Mouse (Mus musculus): Measurements from ENCODE around the gene Ip6k1. TPM values are rescaled to one million over a fixed set of nuclear protein-coding genes. Genes with fewer than 3 reads are reported as not detected.

The Ip6k1 gene
- total and polyA plus RNA-seq, 3 experiments: 31.8 to 59.1 (median 37.2) TPM

GRCm38 (mm10) chr9:107982681-107983346 is 19.5 kb upstream of the Ip6k1 start, which contains the start of gene Gm20661:
Gene Gm20661 (plus strand): TSS chr9:107983058.
- Histone ChIP-seq H3K9me3 (replicated peaks; ENCODE audit: insufficient read depth, low read length) (no peaks in the 10 kb centered on the region), H3K4me1 (ENCODE audit: control insufficient read depth in 1 of 2, insufficient read depth in 2 of 2, low read length in 2 of 2) (peaks cover 33 to 53% of the 10 kb centered on the region in 2 experiments), H3K9ac (ENCODE audit: control insufficient read depth, low read depth, low read length, poor library complexity, severe bottlenecking) (peak within 1 kb of the TSS; percentile 88), H3K27ac (ENCODE audit: control insufficient read depth, low read depth, low read length) (peak within 1 kb of the TSS; percentile 94), H3K27me3 (ENCODE audit: control insufficient read depth in 1 of 2, insufficient read depth in 2 of 2, low read length in 2 of 2) (no peaks in the 10 kb centered on the region), H3K36me3 (ENCODE audit: control insufficient read depth in 1 of 2, insufficient read depth in 2 of 2, low read length in 2 of 2) (peaks cover 4 to 46% of the 10 kb centered on the region in 2 experiments), H3K79me2 (ENCODE audit: control insufficient read depth, insufficient read depth, low read length, poor library complexity) (peaks cover 34% of the 10 kb centered on the region), H3K4me3 (ENCODE audit: control insufficient read depth in 1 of 2, insufficient read depth in 1 of 2, low read depth in 2 of 2, low read length in 2 of 2) (peak within 1 kb of the TSS; percentile 72 to 91)
- peak; percentile 97 for DNase-seq (ENCODE audit: low read depth, low spot score)
- peak; percentile 98 for TF ChIP-seq MAZ (IDR thresholded peaks at IDR 0.05; ENCODE audit: low read depth, low read length)
- peak; percentile 69; the same call in 1 of the 2 replicates for TF ChIP-seq E2F4 (IDR thresholded peaks at IDR 0.05; ENCODE audit: borderline replicate concordance, low read depth, low read length)
- peak; percentile 62; the same call in 1 of the 2 replicates for TF ChIP-seq MEF2A (IDR thresholded peaks at IDR 0.05; ENCODE audit: extremely low read depth, insufficient replicate concordance, low read depth, low read length, poor library complexity, severe bottlenecking)
- TF ChIP-seq ZC3H11A (IDR thresholded peaks at IDR 0.05; ENCODE audit: low read depth, low read length): no peak
- TF ChIP-seq JUND (IDR thresholded peaks at IDR 0.05; ENCODE audit: low read depth, low read length): peak; percentile 65; the same call in 1 of the 2 replicates
- TF ChIP-seq TCF12 (IDR thresholded peaks at IDR 0.05; ENCODE audit: low read depth, low read length): peak; percentile 100
- TF ChIP-seq HCFC1 (IDR thresholded peaks at IDR 0.05; ENCODE audit: low read depth, low read length): peak; percentile 70
- TF ChIP-seq POLR2AphosphoS2 (IDR thresholded peaks at IDR 0.05; ENCODE audit: low read length): peak; percentile 37; the same call in 1 of the 2 replicates
- peak; percentile 46 for TF ChIP-seq CHD2 (IDR thresholded peaks at IDR 0.05; ENCODE audit: low read length)
- TF ChIP-seq ZNF384 (IDR thresholded peaks at IDR 0.05; ENCODE audit: low read depth, low read length): peak; percentile 32; the same call in 1 of the 2 replicates
- TF ChIP-seq NELFE (IDR thresholded peaks at IDR 0.05; ENCODE audit: low read depth, low read length): peak; percentile 40; the same call in 1 of the 2 replicates
- TF ChIP-seq BHLHE40 (IDR thresholded peaks at IDR 0.05; ENCODE audit: borderline replicate concordance, low read depth, low read length): peak; percentile 62
- TF ChIP-seq USF1 (IDR thresholded peaks at IDR 0.05; ENCODE audit: low read depth, low read length): no peak
- no peak for TF ChIP-seq CHD1 (IDR thresholded peaks at IDR 0.05; ENCODE audit: low read depth, low read length)
- TF ChIP-seq POLR2AphosphoS5 (IDR thresholded peaks at IDR 0.05; ENCODE audit: borderline replicate concordance, low read depth, low read length): no peak
- TF ChIP-seq USF2 (IDR thresholded peaks at IDR 0.05; ENCODE audit: borderline replicate concordance in 1 of 2, insufficient read depth in 1 of 2, low read depth in 1 of 2, low read length in 2 of 2): no peak
- TF ChIP-seq RCOR1 (IDR thresholded peaks at IDR 0.05; ENCODE audit: low read depth, low read length): peak; percentile 83
- TF ChIP-seq ZMIZ1 (IDR thresholded peaks at IDR 0.05; ENCODE audit: low read depth, low read length): peak; percentile 91
- peak; percentile 88 for TF ChIP-seq MYC (IDR thresholded peaks at IDR 0.05; ENCODE audit: low read depth, low read length)
- peak in 1 of 2 experiments; percentile 61; a peak in 1 of 4 replicates for TF ChIP-seq POLR2A (IDR thresholded peaks at IDR 0.05; ENCODE audit: control insufficient read depth in 1 of 2, insufficient read depth in 1 of 2, low read depth in 1 of 2, low read length in 2 of 2, poor library complexity in 1 of 2)
- peak; percentile 99 for TF ChIP-seq ETS1 (IDR thresholded peaks at IDR 0.05; ENCODE audit: low read depth, low read length)
- peak; percentile 73 for TF ChIP-seq ELF1 (IDR thresholded peaks at IDR 0.05; ENCODE audit: low read depth, low read length)
- TF ChIP-seq MYB (IDR thresholded peaks at IDR 0.05; ENCODE audit: low read depth, low read length): peak; percentile 66; the same call in 1 of the 2 replicates
- TF ChIP-seq NRF1 (IDR thresholded peaks at IDR 0.05; ENCODE audit: insufficient read depth, low read depth, low read length, poor library complexity, severe bottlenecking): 0 out of 2 replicates have a peak, but pooled peaks have one; percentile 27
- no peak for TF ChIP-seq RAD21 (IDR thresholded peaks at IDR 0.05; ENCODE audit: low read depth, low read length)
- no peak for TF ChIP-seq UBTF (IDR thresholded peaks at IDR 0.05; ENCODE audit: borderline replicate concordance, insufficient read depth, low read depth, low read length)
- no peak for TF ChIP-seq GABPA (IDR thresholded peaks at IDR 0.05; ENCODE audit: low read depth, low read length)
- TF ChIP-seq GATA1 (IDR thresholded peaks at IDR 0.05; ENCODE audit: low read depth, low read length): peak; percentile 96
- TF ChIP-seq MXI1 (IDR thresholded peaks at IDR 0.05; ENCODE audit: low read depth, low read length): peak; percentile 70
- TF ChIP-seq TBP (IDR thresholded peaks at IDR 0.05; ENCODE audit: low read depth, low read length): peak; percentile 70
- no peak for TF ChIP-seq CTCF (IDR thresholded peaks at IDR 0.05 in 2 of 3, conservative IDR thresholded peaks at IDR 0.05 in 1 of 3; ENCODE audit: control insufficient read depth in 1 of 3, insufficient read depth in 1 of 3, low read depth in 2 of 3, low read length in 3 of 3, poor library complexity in 1 of 3, severe bottlenecking in 1 of 3)
- TF ChIP-seq SIN3A (IDR thresholded peaks at IDR 0.05; ENCODE audit: low read length): peak; percentile 94
- peak; percentile 80; the same call in 1 of the 2 replicates for TF ChIP-seq MAFK (IDR thresholded peaks at IDR 0.05; ENCODE audit: borderline replicate concordance, low read depth, low read length)
- no peak for TF ChIP-seq ZKSCAN1 (IDR thresholded peaks at IDR 0.05; ENCODE audit: low read depth, low read length)
- TF ChIP-seq EP300 (IDR thresholded peaks at IDR 0.05; ENCODE audit: low read depth in 1 of 2, low read length in 2 of 2): peak; percentile 98 to 100

Data from MEL (cell line).